Mouse (Mus musculus): ENCODE measurements at regions not wholly inside any gene's neighbourhood (a gene's known extent, or its start where the extent isn't known, plus 50 kb on each side); places are given as distances from the start of the nearest gene placed in this dataset.

GRCm38 (mm10) chr7:64052400-64052799, 101.2 kb upstream of the Trpm1 start:
- Histone ChIP-seq H3K4me3 (replicated peaks; ENCODE audit: low read length) (no peak overlapping the region), H3K4me2 (replicated peaks; ENCODE audit: low read depth, low read length, severe bottlenecking) (no peak overlapping the region), H3K27ac (replicated peaks; ENCODE audit: low read depth, low read length) (no peak overlapping the region), H3K27me3 (ENCODE audit: control insufficient read depth, insufficient read depth, low read length) (no peaks in the 10 kb centered on the region), H3K9ac (ENCODE audit: low read depth, low read length, severe bottlenecking) (no peak overlapping the region), H3K36me3 (ENCODE audit: control insufficient read depth, insufficient read depth, low read length) (no peaks in the 10 kb centered on the region), H3K4me1 (ENCODE audit: control insufficient read depth, insufficient read depth, low read length) (peaks cover 17% of the 10 kb centered on the region), H3K9me3 (ENCODE audit: control insufficient read depth, low read length) (no peaks in the 10 kb centered on the region)
- TF ChIP-seq POLR2A (IDR thresholded peaks at IDR 0.05; ENCODE audit: borderline replicate concordance, extremely low read depth, insufficient read depth, insufficient read length), result no peak
- DNase-seq (ENCODE audit: low spot score), result peak; percentile 50
- 67% methylated on average over 9 of the region's 9 CpGs for WGBS
- no peak for ATAC-seq (ENCODE audit: low FRiP score, low read depth)

GRCm38 (mm10) chr7:64050826-64051401, 102.7 kb upstream of the Trpm1 start:
- Histone ChIP-seq H3K4me2 (replicated peaks; ENCODE audit: low read depth, low read length, severe bottlenecking) (no peak overlapping the region), H3K27ac (replicated peaks; ENCODE audit: low read depth, low read length) (no peak overlapping the region), H3K9me3 (ENCODE audit: control insufficient read depth, low read length) (no peaks in the 10 kb centered on the region), H3K27me3 (ENCODE audit: control insufficient read depth, insufficient read depth, low read length) (no peaks in the 10 kb centered on the region), H3K36me3 (ENCODE audit: control insufficient read depth, insufficient read depth, low read length) (no peaks in the 10 kb centered on the region), H3K4me3 (replicated peaks; ENCODE audit: low read length) (no peak overlapping the region), H3K9ac (ENCODE audit: low read depth, low read length, severe bottlenecking) (no peak overlapping the region), H3K4me1 (ENCODE audit: control insufficient read depth, insufficient read depth, low read length) (peaks cover 17% of the 10 kb centered on the region)
- no peak for ATAC-seq (ENCODE audit: low FRiP score, low read depth)
- WGBS, result 79% methylated on average over 3 of the region's 3 CpGs
- TF ChIP-seq POLR2A (IDR thresholded peaks at IDR 0.05; ENCODE audit: borderline replicate concordance, extremely low read depth, insufficient read depth, insufficient read length), result no peak
- DNase-seq (ENCODE audit: low spot score), result no peak

GRCm38 (mm10) chr7:64050246-64050645, 103.4 kb upstream of the Trpm1 start:
- WGBS, result 55% methylated on average over 5 of the region's 5 CpGs
- Histone ChIP-seq H3K27ac (replicated peaks; ENCODE audit: low read depth, low read length) (no peak overlapping the region), H3K36me3 (ENCODE audit: control insufficient read depth, insufficient read depth, low read length) (no peaks in the 10 kb centered on the region), H3K9ac (ENCODE audit: low read depth, low read length, severe bottlenecking) (no peak overlapping the region), H3K9me3 (ENCODE audit: control insufficient read depth, low read length) (no peaks in the 10 kb centered on the region), H3K4me3 (replicated peaks; ENCODE audit: low read length) (no peak overlapping the region), H3K4me2 (replicated peaks; ENCODE audit: low read depth, low read length, severe bottlenecking) (no peak overlapping the region), H3K4me1 (ENCODE audit: control insufficient read depth, insufficient read depth, low read length) (peaks cover 17% of the 10 kb centered on the region), H3K27me3 (ENCODE audit: control insufficient read depth, insufficient read depth, low read length) (no peaks in the 10 kb centered on the region)
- DNase-seq (ENCODE audit: low spot score) (no peak), ATAC-seq (ENCODE audit: low FRiP score, low read depth) (no peak)
- no peak for TF ChIP-seq POLR2A (IDR thresholded peaks at IDR 0.05; ENCODE audit: borderline replicate concordance, extremely low read depth, insufficient read depth, insufficient read length)

DNA sequence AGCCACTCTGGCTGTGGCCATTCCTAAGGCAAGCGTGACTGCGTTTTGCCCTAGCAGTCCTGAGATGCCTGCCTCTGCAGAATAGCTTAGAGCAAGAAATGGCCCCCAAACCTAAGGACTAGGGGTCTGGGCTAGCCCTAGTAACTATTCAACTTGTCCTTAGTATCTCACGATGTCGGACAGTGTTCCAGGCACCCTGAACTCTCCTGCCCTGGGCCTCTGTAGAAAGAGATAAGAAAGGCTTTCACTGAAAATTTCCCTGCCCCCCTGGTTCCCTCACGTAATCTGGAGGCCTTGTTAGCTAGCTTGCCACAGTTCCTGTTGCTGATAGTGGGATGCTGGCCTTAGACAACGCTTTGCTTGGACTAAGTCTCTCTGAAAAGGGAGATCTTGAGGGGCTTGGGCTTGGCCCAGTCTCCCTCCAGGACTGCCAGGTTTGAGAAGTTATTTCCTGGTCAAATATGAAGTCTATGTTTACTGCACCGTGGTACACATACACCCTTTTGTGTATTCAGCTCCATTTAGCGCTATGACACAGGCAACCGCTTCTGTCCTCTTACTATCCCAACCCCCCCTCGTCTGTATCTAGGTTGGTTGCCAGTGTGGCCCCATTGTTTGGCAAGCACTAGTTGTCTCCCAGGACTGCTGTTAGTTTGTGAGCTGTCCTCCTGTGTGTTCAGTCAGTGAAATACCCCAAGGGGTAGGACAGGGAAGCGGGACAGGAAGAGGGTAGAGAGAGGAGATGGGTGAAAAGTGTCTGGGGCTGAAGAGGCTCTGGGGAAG, 104.3 kb upstream of the Trpm1 start:
- 0 out of 2 replicates have a peak, but pooled peaks have one; percentile 3 for ATAC-seq (ENCODE audit: low FRiP score, low read depth)

DNA sequence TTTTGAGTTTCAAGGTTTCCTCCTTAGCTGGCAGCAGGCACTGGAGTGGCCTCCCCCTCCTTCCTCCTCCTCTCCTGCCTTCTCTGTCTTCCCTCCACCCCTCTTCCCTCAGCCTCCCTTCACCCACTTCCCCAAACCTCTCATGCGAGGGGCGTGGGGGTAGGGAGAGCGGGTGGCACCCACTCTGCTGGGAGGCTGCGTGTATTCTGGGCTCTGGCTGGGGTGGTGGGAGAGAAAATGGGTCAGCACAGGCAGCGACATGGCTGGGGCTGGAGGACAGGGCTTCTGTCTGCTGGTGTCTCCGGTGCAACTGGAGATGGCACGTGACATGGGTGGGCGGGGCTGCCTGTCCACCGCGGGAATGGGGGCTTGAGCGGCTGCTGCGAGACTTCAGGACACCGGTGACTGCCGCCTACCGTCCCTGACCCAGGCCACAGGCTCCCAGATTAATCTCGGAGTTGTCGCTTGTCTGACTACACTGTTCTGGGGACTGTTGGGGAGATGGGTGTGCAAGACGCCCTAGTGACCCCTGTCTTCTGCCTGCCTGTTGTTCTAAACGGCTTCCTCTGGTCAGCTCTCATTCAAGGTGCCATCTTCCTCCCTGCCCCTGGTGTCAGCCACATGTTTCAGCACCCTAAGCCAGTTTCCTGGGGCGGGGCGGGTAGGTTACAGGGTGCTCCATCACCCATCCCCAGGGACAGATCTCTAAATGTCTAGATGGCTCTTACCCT, 105.0 kb upstream of the Trpm1 start:
- Histone ChIP-seq H3K36me3 (ENCODE audit: control insufficient read depth, insufficient read depth, low read length) (no peaks in the 10 kb centered on the region), H3K9me3 (ENCODE audit: control insufficient read depth, low read length) (no peaks in the 10 kb centered on the region), H3K9ac (ENCODE audit: low read depth, low read length, severe bottlenecking) (peak overlapping the region; percentile 66), H3K4me2 (replicated peaks; ENCODE audit: low read depth, low read length, severe bottlenecking) (peak overlapping the region; percentile 76), H3K4me1 (ENCODE audit: control insufficient read depth, insufficient read depth, low read length) (peaks cover 17% of the 10 kb centered on the region), H3K27me3 (ENCODE audit: control insufficient read depth, insufficient read depth, low read length) (no peaks in the 10 kb centered on the region), H3K27ac (replicated peaks; ENCODE audit: low read depth, low read length) (0 out of 2 replicates have a peak overlapping the region, but pooled peaks have one; percentile 20), H3K4me3 (replicated peaks; ENCODE audit: low read length) (peak overlapping the region; percentile 45)
- DNase-seq (ENCODE audit: low spot score), result peak; percentile 80
- ATAC-seq (ENCODE audit: low FRiP score, low read depth), result peak; percentile 91
- WGBS, result 5% methylated on average over 17 of the region's 21 CpGs
- peak; percentile 41; the same call in 1 of the 2 replicates for TF ChIP-seq POLR2A (IDR thresholded peaks at IDR 0.05; ENCODE audit: borderline replicate concordance, extremely low read depth, insufficient read depth, insufficient read length)

More for the DNA sequence above, 104.3 kb upstream of the Trpm1 start:
- Histone ChIP-seq H3K4me2 (replicated peaks; ENCODE audit: low read depth, low read length, severe bottlenecking) (peak overlapping the region; percentile 76), H3K9ac (ENCODE audit: low read depth, low read length, severe bottlenecking) (peak overlapping the region; percentile 66), H3K9me3 (ENCODE audit: control insufficient read depth, low read length) (no peaks in the 10 kb centered on the region), H3K27me3 (ENCODE audit: control insufficient read depth, insufficient read depth, low read length) (no peaks in the 10 kb centered on the region), H3K36me3 (ENCODE audit: control insufficient read depth, insufficient read depth, low read length) (no peaks in the 10 kb centered on the region), H3K4me1 (ENCODE audit: control insufficient read depth, insufficient read depth, low read length) (peaks cover 17% of the 10 kb centered on the region), H3K4me3 (replicated peaks; ENCODE audit: low read length) (peak overlapping the region; percentile 45), H3K27ac (replicated peaks; ENCODE audit: low read depth, low read length) (0 out of 2 replicates have a peak overlapping the region, but pooled peaks have one; percentile 20)
- WGBS, result 87% methylated on average over 11 of the region's 11 CpGs
- TF ChIP-seq POLR2A (IDR thresholded peaks at IDR 0.05; ENCODE audit: borderline replicate concordance, extremely low read depth, insufficient read depth, insufficient read length), result no peak
- DNase-seq (ENCODE audit: low spot score), result no peak
